Mouse (Mus musculus): ENCODE results near the gene Fcrl6. TPM values are rescaled to one million over a fixed set of nuclear protein-coding genes. Genes with fewer than 3 reads are reported as not detected.

Fcrl6 gene
- polyA plus RNA-seq, 1 experiment from 2014 or later, result not detected

- no peak for TF ChIP-seq CTCF (IDR thresholded peaks at IDR 0.05)
- no peak for DNase-seq (ENCODE audit: low read depth, low spot score)
- peaks cover 5% of the 10 kb centered on the region for H3K27me3 ChIP-seq
- POLR2A ChIA-PET, result no interaction called here
- in situ Hi-C loops (cut with MboI; ENCODE audit: low pct_unique_long_range_greater_than_20kb), result loop anchor here (25.0 kb wide), 1 partner anchor 838 kb away; no protein-coding TSS in a partner anchor
- no peak for ATAC-seq
- CTCF ChIA-PET, result no interaction called here
Measured at GRCm38 (mm10) chr1:172549314-172549713, 53.0 kb downstream of the Fcrl6 start.

GRCm38 (mm10) chr1:172548501-172548900 is 53.9 kb downstream of the Fcrl6 start:
- ATAC-seq (no peak), DNase-seq (ENCODE audit: low read depth, low spot score) (no peak)
- ChIA-PET POLR2A (no interaction called here), CTCF (no interaction called here)
- in situ Hi-C loops (cut with MboI; ENCODE audit: low pct_unique_long_range_greater_than_20kb), result loop anchor here (25.0 kb wide), 1 partner anchor 839 kb away; no protein-coding TSS in a partner anchor
- H3K27me3 ChIP-seq, result peaks cover 5% of the 10 kb centered on the region
- no peak for TF ChIP-seq CTCF (IDR thresholded peaks at IDR 0.05)

Other genes with a start within 250 kb of the Fcrl6 start
- 6.6 TPM for gene Pigm, start 226.0 kb downstream of the Fcrl6 start, polyA plus RNA-seq (2021)
- gene Slamf9, start 127.2 kb downstream of the Fcrl6 start, polyA plus RNA-seq (2021), result 0.08 TPM
- 11.0 TPM for gene Igsf9, start 120.8 kb downstream of the Fcrl6 start, polyA plus RNA-seq (2021)
- gene Tagln2, start 102.5 kb downstream of the Fcrl6 start, polyA plus RNA-seq (2021), result 609 TPM
- 0.08 TPM for gene Cfap45, start 81.8 kb downstream of the Fcrl6 start, polyA plus RNA-seq (2021)
- gene Vsig8, start 46.6 kb downstream of the Fcrl6 start, polyA plus RNA-seq (2021), result 0.04 TPM
- gene Slamf8, start 12.0 kb downstream of the Fcrl6 start, polyA plus RNA-seq (2021), result not detected
- 0.78 TPM for gene Dusp23, start 30.4 kb upstream of the Fcrl6 start, polyA plus RNA-seq (2021)
- gene Crp, start 95.5 kb upstream of the Fcrl6 start, polyA plus RNA-seq (2021), result 0.04 TPM